In genomic region chr14:14101296-14101695, GRCm38 (mm10) we compare ENCODE assay signal across 22 mouse cellular contexts.
"Had no signal": no experiment of that assay in that cellular context is flagged by ENCODE, and none has a peak within 500 bp of the region (broad histone marks: within the 10 kb centered on the region; RNA-seq: fewer than 3 reads in every experiment).

No protein-coding gene starts in this region.

- H3K4me3 ChIP-seq: layer of hippocampus, adult 2 months; left cerebral cortex, adult 2 months; liver, embryonic 15.5 days; lung, embryonic 15.5 days; megakaryocyte, embryonic 14.5 days; midbrain, embryonic 10.5 days; midbrain, embryonic 13.5 days; myocyte; neural tube, embryonic 13.5 days; stomach, embryonic 15.5 days had no signal

- ATAC-seq: hindbrain, postnatal 0 days; inflammation-experienced regulatory T-cells, adult 6 months; midbrain, embryonic 13.5 days; midbrain, embryonic 16.5 days had no signal

- H3K4me1 ChIP-seq: liver, embryonic 15.5 days; lung, embryonic 15.5 days; midbrain, embryonic 10.5 days; midbrain, embryonic 13.5 days; neural tube, embryonic 13.5 days; stomach, embryonic 15.5 days had no signal

- H3K27ac ChIP-seq: hindbrain, postnatal 0 days; layer of hippocampus, adult 2 months; left cerebral cortex, adult 2 months; liver, embryonic 15.5 days; lung, embryonic 15.5 days; midbrain, embryonic 10.5 days; midbrain, embryonic 13.5 days; neural tube, embryonic 13.5 days; stomach, embryonic 15.5 days had no signal

- H3K9ac ChIP-seq: liver, embryonic 15.5 days; lung, embryonic 15.5 days; midbrain, embryonic 13.5 days; neural tube, embryonic 13.5 days; stomach, embryonic 15.5 days had no signal

- H3K9me3 ChIP-seq: liver, embryonic 15.5 days; lung, embryonic 15.5 days; megakaryocyte, embryonic 14.5 days; midbrain, embryonic 10.5 days; midbrain, embryonic 13.5 days; neural tube, embryonic 13.5 days; stomach, embryonic 15.5 days had no signal

- H3K4me2 ChIP-seq: liver, embryonic 11.5 days; liver, embryonic 15.5 days; lung, embryonic 15.5 days; midbrain, embryonic 13.5 days; neural tube, embryonic 13.5 days; stomach, embryonic 15.5 days had no signal

- H3K27me3 ChIP-seq: liver, embryonic 15.5 days; lung, embryonic 15.5 days; megakaryocyte, embryonic 14.5 days; midbrain, embryonic 13.5 days; neural tube, embryonic 13.5 days; stomach, embryonic 15.5 days had no signal

- DNase-seq: layer of hippocampus, postnatal 36 days; lung, adult 18-20 months; lung, postnatal 10 days; lung, postnatal 36 days; retina, postnatal 1 day; right cerebral cortex, postnatal 25 days; spleen, adult 18-20 months; thymus, postnatal 25 days had no signal
